In the genomic region with DNA sequence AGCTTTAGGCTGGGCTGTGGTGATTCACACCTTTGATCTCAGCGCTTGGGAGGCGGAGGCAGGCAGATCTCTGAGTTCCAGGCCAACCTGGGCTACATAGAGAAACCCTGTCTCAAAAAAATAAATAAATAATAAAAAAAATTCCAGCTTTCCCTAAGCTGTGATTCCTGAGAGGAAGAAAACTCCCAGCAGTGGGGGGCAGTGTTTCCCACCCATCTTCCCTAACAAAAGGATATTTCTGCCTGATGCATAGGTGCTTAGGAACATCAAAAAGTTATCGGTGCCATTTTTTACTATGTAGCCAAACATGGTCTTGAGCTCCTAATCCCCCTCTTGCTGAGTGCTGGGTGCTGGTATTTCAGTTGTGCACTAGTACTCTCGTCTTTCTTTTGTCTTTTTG, we compare ENCODE assay signal across 8 mouse cellular contexts. TPM values are rescaled to one million over a fixed set of nuclear protein-coding genes. Genes with fewer than 3 reads are reported as not detected.
DNase-seq lines count a peak whose midpoint lies in the region; ATAC-seq lines count a peak whose summit lies in the region.

No protein-coding gene starts in this region.

- H3K4me2 ChIP-seq in heart, embryonic 12.5 days, result peak overlapping the region; percentile 99; the same call in 1 of the 2 replicates
- H3K4me2 ChIP-seq in embryonic facial prominence, embryonic 11.5 days (ENCODE audit: low read depth, low read length), result no peak overlapping the region; the same call in 1 of the 2 replicates
- peak overlapping the region; percentile 74 for H3K4me2 ChIP-seq in midbrain, embryonic 13.5 days (replicated peaks)

- no peak overlapping the region for H3K9ac ChIP-seq in heart, embryonic 12.5 days
- no peak overlapping the region for H3K9ac ChIP-seq in embryonic facial prominence, embryonic 11.5 days (replicated peaks; ENCODE audit: low read length)
- H3K9ac ChIP-seq in midbrain, embryonic 13.5 days (replicated peaks), result no peak overlapping the region

- peaks cover 4% of the 10 kb centered on the region; the same call in 1 of the 2 replicates for H3K9me3 ChIP-seq in heart, embryonic 12.5 days (replicated peaks)
- H3K9me3 ChIP-seq in embryonic facial prominence, embryonic 11.5 days (replicated peaks; ENCODE audit: control insufficient read depth, low read length), result no peaks in the 10 kb centered on the region
- 0 out of 2 replicates have a peak, but pooled peaks cover 3% of the 10 kb centered on the region for H3K9me3 ChIP-seq in midbrain, embryonic 13.5 days

- no peak for DNase-seq in heart, adult 8-10 months (ENCODE audit: low spot score)
- no peak for DNase-seq in embryonic facial prominence, embryonic 11.5 days (ENCODE audit: low spot score)
- DNase-seq in kidney, adult 9 months, result peak; percentile 55
- DNase-seq in left cerebral cortex, adult 9 months (ENCODE audit: low spot score in 2 of 2), result no peak
- DNase-seq in thymus, postnatal 25 days, result no peak
- DNase-seq in adrenal gland, adult (ENCODE audit: inconsistent age in 2 of 2, low spot score in 1 of 2), result no peak

- no peaks in the 10 kb centered on the region for H3K27me3 ChIP-seq in heart, embryonic 12.5 days (replicated peaks)
- no peaks in the 10 kb centered on the region for H3K27me3 ChIP-seq in embryonic facial prominence, embryonic 11.5 days (ENCODE audit: control insufficient read depth, insufficient read depth, low read length)
- no peaks in the 10 kb centered on the region for H3K27me3 ChIP-seq in midbrain, embryonic 13.5 days

- peak overlapping the region; percentile 94; the same call in 1 of the 2 replicates for H3K4me3 ChIP-seq in heart, embryonic 12.5 days
- peak overlapping the region; percentile 2; the same call in 1 of the 2 replicates for H3K4me3 ChIP-seq in embryonic facial prominence, embryonic 11.5 days (ENCODE audit: low read depth, low read length)
- H3K4me3 ChIP-seq in midbrain, embryonic 13.5 days (replicated peaks), result peak overlapping the region; percentile 89

- peaks cover 13% of the 10 kb centered on the region; the same call in 1 of the 2 replicates for H3K4me1 ChIP-seq in heart, embryonic 12.5 days (replicated peaks)
- no peaks in the 10 kb centered on the region for H3K4me1 ChIP-seq in embryonic facial prominence, embryonic 11.5 days (ENCODE audit: control insufficient read depth, insufficient read depth, low read length)
- H3K4me1 ChIP-seq in midbrain, embryonic 13.5 days (replicated peaks), result peaks cover 23% of the 10 kb centered on the region

- peaks cover 27% of the 10 kb centered on the region for H3K36me3 ChIP-seq in heart, embryonic 12.5 days
- no peaks in the 10 kb centered on the region for H3K36me3 ChIP-seq in embryonic facial prominence, embryonic 11.5 days (replicated peaks; ENCODE audit: control insufficient read depth, insufficient read depth, low read depth, low read length)
- H3K36me3 ChIP-seq in midbrain, embryonic 13.5 days, result peaks cover 24% of the 10 kb centered on the region

- H3K27ac ChIP-seq in heart, embryonic 12.5 days (ENCODE audit: poor library complexity, severe bottlenecking), result no peak overlapping the region
- H3K27ac ChIP-seq in embryonic facial prominence, embryonic 11.5 days (replicated peaks; ENCODE audit: low read depth, low read length), result no peak overlapping the region
- no peak overlapping the region for H3K27ac ChIP-seq in midbrain, embryonic 13.5 days

- ATAC-seq in heart, embryonic 12.5 days (ENCODE audit: insufficient number of reproducible peaks, low FRiP score), result no peak
- ATAC-seq in embryonic facial prominence, embryonic 11.5 days (replicated peaks; ENCODE audit: insufficient number of reproducible peaks, low FRiP score, low TSS enrichment, low read depth), result no peak
- no peak for ATAC-seq in midbrain, embryonic 13.5 days

- WGBS in heart, embryonic 12.5 days, result 90% methylated on average over 4 of the region's 4 CpGs
- 92% methylated on average over 4 of the region's 4 CpGs for WGBS in embryonic facial prominence, embryonic 11.5 days
- WGBS in midbrain, embryonic 13.5 days, result 92% methylated on average over 4 of the region's 4 CpGs

RNA-seq across cellular contexts. Expression of a gene that starts 1.5 kb away (rescaled TPM):
- 23.7 and 24.5 TPM in 2 replicates for polyA plus RNA-seq in heart, embryonic 12.5 days (2016; fragmentation: Nextera tagmentation; extraction: Ambion mirVana)
- total RNA-seq in heart, adult 8-10 months (2022), result 10 to 100 TPM; 14.3 to 17.3 (median 15.6) TPM
- polyA plus RNA-seq in embryonic facial prominence, embryonic 11.5 days (2014; fragmentation: Nextera tagmentation; extraction: Ambion mirVana), result 25.3 and 27.2 TPM in 2 replicates
- polyA plus RNA-seq in midbrain, embryonic 13.5 days (2015; fragmentation: Nextera tagmentation; extraction: Ambion mirVana), result 48.2 and 48.4 TPM in 2 replicates

RNA-seq across cellular contexts. Expression of a gene that starts 49.5 kb away (rescaled TPM):
- 4.7 and 5.4 TPM in 2 replicates for polyA plus RNA-seq in heart, embryonic 12.5 days (2016; fragmentation: Nextera tagmentation; extraction: Ambion mirVana)
- 10 to 100 TPM; 11.1 to 17.3 (median 13.8) TPM for total RNA-seq in heart, adult 8-10 months (2022)
- 5.9 TPM in 2 replicates for polyA plus RNA-seq in embryonic facial prominence, embryonic 11.5 days (2014; fragmentation: Nextera tagmentation; extraction: Ambion mirVana)
- polyA plus RNA-seq in midbrain, embryonic 13.5 days (2015; fragmentation: Nextera tagmentation; extraction: Ambion mirVana), result 45.5 and 47.8 TPM in 2 replicates

RNA-seq across cellular contexts. Expression of a gene that starts 55.0 kb away (rescaled TPM):
- 12.0 and 12.1 TPM in 2 replicates for polyA plus RNA-seq in heart, embryonic 12.5 days (2016; fragmentation: Nextera tagmentation; extraction: Ambion mirVana)
- 1 to 10 TPM; 2.4 to 3.1 (median 2.7) TPM for total RNA-seq in heart, adult 8-10 months (2022)
- 23.0 and 24.8 TPM in 2 replicates for polyA plus RNA-seq in embryonic facial prominence, embryonic 11.5 days (2014; fragmentation: Nextera tagmentation; extraction: Ambion mirVana)
- polyA plus RNA-seq in midbrain, embryonic 13.5 days (2015; fragmentation: Nextera tagmentation; extraction: Ambion mirVana), result 44.7 and 45.7 TPM in 2 replicates

Comparison
In these comparisons a context has a peak if more than half of its experiments do, and no peak if none do; other contexts are left out.
1. H3K4me3 ChIP-seq: peak in every context shown above with its lines; median percentile 94 in heart, embryonic 12.5 days; 89 in midbrain, embryonic 13.5 days; 2 in embryonic facial prominence, embryonic 11.5 days.